Mouse (Mus musculus) colon, adult 2 months (tissue): ENCODE results near the gene Gpr12. TPM values are rescaled to one million over a fixed set of nuclear protein-coding genes. Genes with fewer than 3 reads are reported as not detected.

Experiments used
- polyA plus RNA-seq: library from polyadenylated mRNA; depleted of rRNA; stranded (reverse); fragments of >200 nt; gene quantifications from 2 replicates; pipeline ENCODE4 v1.2.3, GENCODE M21; 2012; rRNA removed

The Gpr12 gene
- 0.07 TPM in 1 of 2 replicates, not detected in the other for polyA plus RNA-seq

DNA sequence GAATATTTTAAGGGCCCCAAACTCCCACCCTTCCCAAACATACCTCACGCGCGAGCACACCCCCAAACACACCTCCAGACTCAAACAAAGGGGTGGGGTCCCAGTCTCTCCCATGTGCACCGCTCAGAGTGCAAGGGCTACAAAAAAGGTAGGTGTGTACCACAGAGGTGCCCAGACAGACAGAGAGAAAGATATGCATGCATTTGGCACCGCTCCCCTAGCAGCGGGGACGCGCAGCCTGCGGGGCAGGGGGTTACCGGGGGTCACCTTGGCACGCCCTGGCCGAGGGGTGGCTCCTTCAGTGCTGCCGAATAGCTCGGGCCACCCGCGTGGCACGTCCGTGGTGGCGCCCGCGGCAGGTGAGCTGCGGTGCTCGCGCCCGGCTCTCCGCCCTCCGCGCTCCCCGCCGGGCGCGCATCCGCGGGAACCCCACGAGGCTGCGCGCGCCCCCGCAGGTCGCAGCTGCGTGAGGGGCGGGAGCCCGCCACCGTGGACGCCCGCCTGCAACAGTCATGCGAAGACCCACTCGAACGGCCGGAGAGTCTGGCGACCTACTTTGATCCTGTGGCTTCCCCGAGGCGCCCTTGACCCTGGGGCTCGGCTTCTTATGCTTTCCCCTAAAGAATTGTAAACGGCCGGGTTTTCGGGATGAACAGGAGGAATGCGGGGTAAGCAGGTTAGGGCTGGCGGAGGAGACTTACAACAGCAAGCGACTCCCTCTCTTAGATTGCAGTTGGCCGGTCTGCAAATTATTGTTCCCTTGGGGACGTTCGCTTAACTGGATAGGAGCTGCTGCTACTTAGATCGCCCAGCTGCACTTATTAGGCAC, at the start of gene Gpr12:
Gene Gpr12, minus strand, starts transcription at position 762 of the 829 bp plus-strand sequence.

DNA sequence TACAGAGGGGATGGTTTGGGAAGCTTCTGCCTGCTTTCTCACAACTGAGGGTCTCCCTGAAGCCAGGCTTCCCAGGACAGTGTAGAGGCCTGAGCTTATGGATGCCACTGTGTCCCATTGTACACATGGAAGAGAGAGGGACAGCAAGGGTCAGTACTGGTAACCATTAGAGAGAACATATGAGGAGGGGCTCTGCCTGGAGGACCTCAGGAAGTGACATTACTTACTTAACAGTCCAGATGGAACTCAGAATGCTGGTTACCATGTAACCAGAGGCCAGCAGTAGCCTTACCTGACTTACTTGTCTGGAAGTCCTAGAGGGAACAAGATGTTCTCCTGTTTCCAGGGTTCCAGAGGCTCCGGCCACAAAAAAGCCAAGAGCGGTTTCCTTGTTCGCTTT, 29.2 kb downstream of the Gpr12 start, which contains the start of gene Gm3415:
Gene Gm3415, plus strand, starts transcription at position 301 of the 400 bp plus-strand sequence.

GRCm38 (mm10) chr5:146537347-146537746, 47.7 kb downstream of the Gpr12 start, which contains the start of gene Gm3409:
Gene Gm3409 (plus strand): TSS chr5:146537647.

Other genes starting within 250 kb of the Gpr12 start
- 2.6 and 2.8 TPM in 2 replicates for gene Wasf3, start 200.3 kb downstream of the Gpr12 start, polyA plus RNA-seq
- not detected in 2 replicates for gene Gm6408, start 103.3 kb downstream of the Gpr12 start, polyA plus RNA-seq
- gene Gm6370, start 93.9 kb downstream of the Gpr12 start, polyA plus RNA-seq = not detected in 2 replicates
- gene 4930449I24Rik, start 82.8 kb downstream of the Gpr12 start, polyA plus RNA-seq = not detected in 2 replicates
- gene Gm3402, start 71.1 kb downstream of the Gpr12 start, polyA plus RNA-seq = not detected in 2 replicates
- gene Gm3404, start 59.4 kb downstream of the Gpr12 start, polyA plus RNA-seq = not detected in 2 replicates
- gene Gm3409, start 47.6 kb downstream of the Gpr12 start, polyA plus RNA-seq = not detected in 2 replicates
- gene Gm3415, start 29.1 kb downstream of the Gpr12 start, polyA plus RNA-seq = not detected in 2 replicates
- 14.6 and 15.0 TPM in 2 replicates for gene Usp12, start 209.8 kb upstream of the Gpr12 start, polyA plus RNA-seq
- gene Rpl21, start 247.7 kb upstream of the Gpr12 start, polyA plus RNA-seq = 29.5 and 45.6 TPM in 2 replicates